Mouse (Mus musculus) MEL (cell line): ENCODE data around the gene Nat10.

ENCODE experiments used
- CTCF ChIP-seq, 3 experiments: IDR thresholded peaks in 2 of 3; conservative IDR thresholded peaks in 1 of 3; 2 replicates each; pipeline ENCODE4 v1.5.1; 2011 to 2012; ENCODE audit warnings: low read length in 3 of 3, low read depth in 2 of 3, mild to moderate bottlenecking in 2 of 3, improper control_type of control experiment in 1 of 3, inconsistent platforms in 1 of 3, mixed read lengths in 1 of 3, moderate library complexity in 1 of 3; ENCODE audit not compliant: control insufficient read depth in 1 of 3, insufficient read depth in 1 of 3, poor library complexity in 1 of 3, severe bottlenecking in 1 of 3
- KAT2A ChIP-seq: conservative IDR thresholded peaks from 2 replicates; pipeline ENCODE4 v1.6.1; 2012; ENCODE audit warnings: low read depth, low read length, improper control_type of control experiment, inconsistent platforms
- POLR2A ChIP-seq, 2 experiments: IDR thresholded peaks; 2 replicates each; pipeline ENCODE4 v1.6.1; 2011 to 2012; ENCODE audit warnings: low read length in 2 of 2, mild to moderate bottlenecking in 2 of 2, control low read depth in 1 of 2, improper control_type of control experiment in 1 of 2, low read depth in 1 of 2, moderate library complexity in 1 of 2; ENCODE audit not compliant: control insufficient read depth in 1 of 2, insufficient read depth in 1 of 2, poor library complexity in 1 of 2
- POLR2AphosphoS2 ChIP-seq: IDR thresholded peaks from 2 replicates; pipeline ENCODE4 v1.6.1; 2011; ENCODE audit warnings: low read length, improper control_type of control experiment
- ZNF384 ChIP-seq: IDR thresholded peaks from 2 replicates; pipeline ENCODE4 v1.6.1; 2012; ENCODE audit warnings: low read depth, mild to moderate bottlenecking, inconsistent platforms, low read length, improper control_type of control experiment

DNA sequence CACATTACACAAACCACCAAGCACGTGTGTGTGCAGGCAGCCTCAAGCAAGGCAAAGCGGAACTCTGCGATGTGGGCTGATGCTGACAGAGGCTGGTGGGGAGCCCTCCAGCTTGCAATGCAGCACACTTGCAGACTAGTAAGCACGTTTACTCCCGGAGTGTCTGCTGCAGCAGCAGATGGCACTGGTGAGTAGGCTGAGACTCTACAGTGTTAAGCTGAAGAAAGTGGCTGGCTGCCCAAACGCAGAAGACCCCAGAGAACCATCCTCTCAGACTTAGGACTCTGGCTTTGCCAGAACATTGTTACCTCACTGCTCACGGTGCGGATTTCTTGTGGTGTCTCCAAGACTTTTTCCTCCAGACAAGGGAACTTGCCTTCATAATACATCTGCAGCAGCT is 30.1 kb downstream of the Nat10 start:
- TF ChIP-seq POLR2AphosphoS2 (no peak), ZNF384 (no peak), POLR2A (IDR thresholded peaks at IDR 0.05; ENCODE audit: control insufficient read depth in 1 of 2, insufficient read depth in 1 of 2, low read depth in 1 of 2, low read length in 2 of 2, poor library complexity in 1 of 2) (no peak), CTCF (IDR thresholded peaks at IDR 0.05 in 2 of 3, conservative IDR thresholded peaks at IDR 0.05 in 1 of 3; ENCODE audit: control insufficient read depth in 1 of 3, insufficient read depth in 1 of 3, low read depth in 2 of 3, low read length in 3 of 3, poor library complexity in 1 of 3, severe bottlenecking in 1 of 3) (no peak), KAT2A (no peak)
